Mouse (Mus musculus) midbrain, embryonic 13.5 days (tissue): ENCODE data around the gene Adamtsl1. TPM values are rescaled to one million over a fixed set of nuclear protein-coding genes. Genes with fewer than 3 reads are reported as not detected.

Experiments used
- ATAC-seq: fragments of 200-750 bp; cut with Nextera tagmentation; 2 replicates; pipeline ENCODE4 v1.8.0; 2017; ENCODE audit warnings: mild to moderate bottlenecking, moderate TSS enrichment, moderate library complexity
- H3K27ac ChIP-seq: fragments of 300-500 bp; sonication (generic); 2 replicates; pipeline ENCODE4 v1.5.1; 2015; ENCODE audit warnings: inconsistent platforms, mild to moderate bottlenecking, moderate library complexity
- H3K27me3 ChIP-seq: fragments of 300-500 bp; sonication (generic); 2 replicates; pipeline ENCODE4 v1.6.1; 2015; ENCODE audit warnings: mild to moderate bottlenecking, inconsistent platforms
- H3K36me3 ChIP-seq: fragments of 300-500 bp; sonication (generic); 2 replicates; pipeline ENCODE4 v1.6.1; 2015; ENCODE audit warnings: mild to moderate bottlenecking, inconsistent platforms
- H3K4me1 ChIP-seq: fragments of 300-500 bp; sonication (generic); replicated peaks from 2 replicates; pipeline ENCODE4 v1.6.1; 2015; ENCODE audit warnings: inconsistent platforms
- H3K4me2 ChIP-seq: fragments of 300-500 bp; sonication (generic); replicated peaks from 2 replicates; pipeline ENCODE4 v1.6.1; 2015; ENCODE audit warnings: moderate library complexity, mild to moderate bottlenecking, inconsistent platforms
- H3K4me3 ChIP-seq: fragments of 300-500 bp; sonication (generic); replicated peaks from 2 replicates; pipeline ENCODE4 v1.5.1; 2015; ENCODE audit warnings: mild to moderate bottlenecking, inconsistent platforms
- H3K9ac ChIP-seq: fragments of 300-500 bp; sonication (generic); replicated peaks from 2 replicates; pipeline ENCODE4 v1.6.1; 2015; ENCODE audit warnings: mild to moderate bottlenecking, inconsistent platforms
- H3K9me3 ChIP-seq: fragments of 300-500 bp; sonication (generic); 2 replicates; pipeline ENCODE4 v1.6.1; 2016; ENCODE audit warnings: mild to moderate bottlenecking, inconsistent platforms
- WGBS: fragments of 180-500 bp; shearing (Covaris S2); methylation state at CpG from one replicate; pipeline ENCODE4 v1.1.7; 2015; 5-methylcytosine and 5-hydroxymethylcytosine counted together
- polyA plus RNA-seq: library from polyadenylated mRNA; unstranded; fragments of >200 nt; fragmentation: Nextera tagmentation; extraction: Ambion mirVana; gene quantifications from 2 replicates; pipeline ENCODE4 v1.2.1, GENCODE M21; 2015

The Adamtsl1 gene
- polyA plus RNA-seq, 1 experiment from 2014 or later = 5.2 TPM

DNA sequence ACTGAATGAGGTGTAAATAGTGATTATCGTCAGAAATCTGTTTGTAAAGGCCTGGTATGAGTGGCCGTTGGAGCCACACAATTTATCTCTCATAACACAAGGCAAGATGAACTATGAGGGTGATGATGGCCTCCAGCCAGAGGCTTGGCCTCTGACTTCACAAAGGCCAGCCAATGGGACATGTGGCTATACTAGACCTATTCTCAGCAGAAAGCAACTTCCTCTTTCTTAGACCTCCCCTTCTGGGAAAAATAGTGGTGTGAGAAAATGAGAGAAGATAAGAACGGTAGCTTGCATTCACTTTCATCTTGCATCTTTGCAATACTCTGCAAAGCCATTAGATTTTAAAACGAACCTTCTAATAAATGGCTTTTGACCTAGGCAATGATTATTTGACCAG, 439.6 kb downstream of the Adamtsl1 start:
- Histone ChIP-seq H3K9ac (no peak overlapping the region), H3K4me1 (no peaks in the 10 kb centered on the region), H3K4me2 (no peak overlapping the region), H3K4me3 (no peak overlapping the region), H3K27ac (no peak overlapping the region), H3K9me3 (no peaks in the 10 kb centered on the region), H3K36me3 (no peaks in the 10 kb centered on the region), H3K27me3 (no peaks in the 10 kb centered on the region)
- no peak for ATAC-seq
- 98% methylated on average over 4 of the region's 4 CpGs for WGBS

DNA sequence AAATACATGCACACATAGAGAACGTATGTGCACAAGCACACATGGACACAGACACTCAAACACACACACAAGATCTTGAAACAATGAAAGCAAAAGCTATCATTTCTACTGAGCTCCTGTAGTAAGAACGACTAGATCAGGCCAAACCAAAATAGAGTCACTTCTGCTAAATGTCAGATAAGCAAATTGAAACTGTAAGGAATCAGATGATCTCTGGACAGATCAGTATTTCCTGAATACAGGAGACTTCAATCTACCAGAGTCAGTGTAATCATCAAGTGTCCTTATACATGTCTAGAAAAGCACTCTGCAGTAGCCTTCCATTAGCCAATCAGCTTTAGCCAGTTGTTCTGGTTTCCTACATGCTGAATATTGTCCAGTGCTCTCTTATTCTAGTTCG, 441.4 kb downstream of the Adamtsl1 start:
- Histone ChIP-seq H3K4me2 (no peak overlapping the region), H3K4me3 (no peak overlapping the region), H3K9me3 (no peaks in the 10 kb centered on the region), H3K4me1 (no peaks in the 10 kb centered on the region), H3K27me3 (no peaks in the 10 kb centered on the region), H3K36me3 (no peaks in the 10 kb centered on the region), H3K27ac (no peak overlapping the region), H3K9ac (no peak overlapping the region)
- WGBS = 85% methylated on average over 3 of the region's 3 CpGs
- no peak for ATAC-seq

DNA sequence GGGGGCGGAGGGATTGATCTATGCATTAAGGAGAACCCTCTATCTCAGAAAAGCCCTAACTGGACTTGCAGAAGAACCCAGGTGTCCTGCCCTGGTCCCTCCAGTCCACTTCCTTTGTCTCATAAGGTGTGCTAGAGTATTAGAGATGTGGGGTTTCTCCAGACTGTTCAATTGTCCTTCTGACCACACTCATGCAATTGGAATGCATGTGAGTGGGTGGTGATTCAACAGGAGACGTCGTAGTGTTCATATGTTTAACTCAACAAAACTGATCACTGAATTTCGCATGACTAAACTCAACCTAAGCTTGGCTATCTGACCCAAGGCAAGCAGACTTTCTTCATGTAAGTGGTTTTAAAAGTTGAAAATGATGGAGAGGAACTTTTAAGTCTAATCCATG, 443.3 kb downstream of the Adamtsl1 start:
- no peaks in the 10 kb centered on the region for H3K4me1 ChIP-seq
- 95% methylated on average over 4 of the region's 4 CpGs for whole genome bisulfite sequencing
- no peak overlapping the region for H3K4me2 ChIP-seq
- ATAC-seq = no peak
- H3K9me3 ChIP-seq = no peaks in the 10 kb centered on the region
- H3K9ac ChIP-seq = no peak overlapping the region
- no peaks in the 10 kb centered on the region for H3K27me3 ChIP-seq
- H3K27ac ChIP-seq = no peak overlapping the region
- H3K4me3 ChIP-seq = no peak overlapping the region
- H3K36me3 ChIP-seq = no peaks in the 10 kb centered on the region

DNA sequence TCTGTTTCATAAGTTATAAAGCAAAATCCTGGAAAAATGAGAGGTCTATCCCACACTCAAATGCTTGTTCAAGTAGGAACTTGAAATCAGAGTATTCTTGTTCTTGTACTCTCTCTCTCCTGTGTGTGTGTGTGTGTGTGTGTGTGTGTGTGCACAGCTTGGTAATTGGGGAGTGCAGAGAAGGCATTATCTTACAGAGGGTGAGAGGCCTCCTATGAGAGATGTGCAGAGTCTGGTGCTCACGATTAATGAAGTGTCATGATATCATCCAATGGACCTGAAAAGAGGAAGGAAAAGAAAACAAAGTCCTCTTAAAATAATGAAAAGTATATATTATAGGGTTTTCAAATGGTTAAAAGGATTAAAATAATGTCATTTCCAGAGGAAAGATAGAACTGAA, 443.9 kb downstream of the Adamtsl1 start:
- no peaks in the 10 kb centered on the region for H3K27me3 ChIP-seq
- no peaks in the 10 kb centered on the region for H3K9me3 ChIP-seq
- H3K4me1 ChIP-seq = no peaks in the 10 kb centered on the region
- H3K4me2 ChIP-seq = no peak overlapping the region
- H3K36me3 ChIP-seq = no peaks in the 10 kb centered on the region
- H3K9ac ChIP-seq = no peak overlapping the region
- no peak for ATAC-seq
- H3K4me3 ChIP-seq = no peak overlapping the region
- H3K27ac ChIP-seq = no peak overlapping the region
- 83% methylated on average over 1 of the region's 1 CpGs for WGBS

DNA sequence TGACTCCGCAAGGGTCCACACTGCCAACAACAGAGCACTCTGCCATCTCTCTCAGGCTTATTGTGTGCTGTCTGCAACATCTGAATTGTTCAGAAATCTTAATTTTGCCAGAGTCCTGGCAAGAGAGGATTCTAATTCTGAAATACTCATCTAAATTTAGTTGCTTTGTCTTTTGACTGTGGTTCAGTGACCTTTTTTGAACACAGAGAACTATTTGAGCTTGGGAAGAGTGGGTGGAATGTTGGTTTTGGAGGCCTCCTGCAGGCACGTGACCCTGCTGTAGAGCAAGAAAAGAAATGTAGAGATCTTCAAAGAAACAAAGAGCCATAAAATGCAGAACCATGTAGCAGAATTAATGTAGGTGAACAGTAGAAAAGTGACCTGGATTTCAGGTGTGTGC, 445.0 kb downstream of the Adamtsl1 start:
- Histone ChIP-seq H3K4me1 (no peaks in the 10 kb centered on the region), H3K4me2 (no peak overlapping the region), H3K4me3 (no peak overlapping the region), H3K9ac (no peak overlapping the region), H3K27ac (no peak overlapping the region), H3K27me3 (no peaks in the 10 kb centered on the region), H3K9me3 (no peaks in the 10 kb centered on the region), H3K36me3 (no peaks in the 10 kb centered on the region)
- no peak for ATAC-seq
- 80% methylated on average over 2 of the region's 2 CpGs for WGBS

DNA sequence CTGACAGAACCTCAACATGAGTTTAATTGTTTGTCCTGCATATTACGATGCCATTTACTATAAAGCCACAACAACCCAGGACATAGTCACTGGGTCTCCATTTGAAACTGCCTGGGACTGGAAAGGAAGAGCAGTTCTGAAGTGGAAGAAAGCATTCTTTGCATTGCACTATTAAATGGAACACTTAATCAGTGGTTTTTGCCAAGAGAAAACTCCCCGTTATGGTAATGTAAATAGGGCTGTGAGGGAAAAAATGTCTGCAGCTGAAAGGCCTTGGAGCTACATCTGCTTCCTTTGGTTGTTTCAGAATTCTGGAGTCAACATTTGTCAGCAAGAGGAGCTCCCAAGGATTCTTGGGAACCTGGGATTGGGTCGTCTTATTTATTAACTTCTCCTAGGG, 462.2 kb downstream of the Adamtsl1 start:
- no peak for ATAC-seq
- Histone ChIP-seq H3K36me3 (no peaks in the 10 kb centered on the region), H3K27ac (no peak overlapping the region), H3K4me2 (no peak overlapping the region), H3K4me1 (no peaks in the 10 kb centered on the region), H3K9me3 (no peaks in the 10 kb centered on the region), H3K4me3 (no peak overlapping the region), H3K27me3 (no peaks in the 10 kb centered on the region), H3K9ac (no peak overlapping the region)
- WGBS = 87% methylated on average over 3 of the region's 3 CpGs

DNA sequence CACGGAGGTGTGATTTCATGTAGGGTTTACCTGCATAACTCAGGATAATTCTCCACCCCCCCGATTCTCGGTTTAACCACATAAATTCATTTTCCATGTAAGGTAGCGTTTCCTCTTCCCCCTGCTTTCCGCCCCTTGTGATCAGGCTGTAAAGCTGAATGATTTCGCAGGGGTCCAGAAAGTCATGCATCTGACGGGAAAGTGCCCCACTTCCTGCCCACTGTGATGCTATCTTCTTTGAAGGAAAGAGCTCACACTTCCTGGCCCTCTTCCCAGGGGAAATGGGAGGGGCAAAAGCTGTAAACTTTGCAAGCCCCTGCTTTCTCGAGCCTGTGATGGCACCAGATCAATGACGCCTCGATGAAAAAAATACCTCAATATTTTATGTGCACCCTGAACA, 465.2 kb downstream of the Adamtsl1 start:
- ATAC-seq = no peak
- Histone ChIP-seq H3K27ac (no peak overlapping the region), H3K27me3 (no peaks in the 10 kb centered on the region), H3K9me3 (no peaks in the 10 kb centered on the region), H3K4me3 (no peak overlapping the region), H3K4me2 (no peak overlapping the region), H3K4me1 (no peaks in the 10 kb centered on the region), H3K9ac (no peak overlapping the region), H3K36me3 (no peaks in the 10 kb centered on the region)
- WGBS = 84% methylated on average over 10 of the region's 10 CpGs

DNA sequence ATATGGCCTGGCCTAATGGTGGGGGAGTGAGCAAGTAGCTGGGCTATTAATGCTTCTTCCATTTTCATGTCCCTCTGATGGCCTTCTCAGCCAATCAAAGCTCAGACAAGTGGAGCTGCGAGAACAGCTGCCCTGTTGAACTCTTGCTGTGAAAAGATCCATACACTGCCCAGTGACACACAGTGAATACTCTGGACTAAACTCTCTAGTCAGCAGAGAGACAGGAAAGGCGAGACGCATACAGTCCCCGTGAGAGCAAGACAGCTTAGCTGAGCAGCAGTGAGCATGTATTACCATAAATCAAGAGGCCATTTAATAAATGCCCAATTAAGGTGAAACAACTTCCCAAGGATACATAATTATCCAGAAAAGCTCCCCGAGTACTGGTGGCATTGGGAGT, 492.6 kb downstream of the Adamtsl1 start:
- Histone ChIP-seq H3K4me1 (peaks cover 6% of the 10 kb centered on the region; the same call in 1 of the 2 replicates), H3K27me3 (no peaks in the 10 kb centered on the region), H3K27ac (no peak overlapping the region), H3K36me3 (no peaks in the 10 kb centered on the region), H3K4me3 (no peak overlapping the region), H3K4me2 (no peak overlapping the region), H3K9me3 (no peaks in the 10 kb centered on the region), H3K9ac (no peak overlapping the region)
- ATAC-seq = 0 out of 2 replicates have a peak, but pooled peaks have one; percentile 40
- WGBS = 35% methylated on average over 5 of the region's 5 CpGs

DNA sequence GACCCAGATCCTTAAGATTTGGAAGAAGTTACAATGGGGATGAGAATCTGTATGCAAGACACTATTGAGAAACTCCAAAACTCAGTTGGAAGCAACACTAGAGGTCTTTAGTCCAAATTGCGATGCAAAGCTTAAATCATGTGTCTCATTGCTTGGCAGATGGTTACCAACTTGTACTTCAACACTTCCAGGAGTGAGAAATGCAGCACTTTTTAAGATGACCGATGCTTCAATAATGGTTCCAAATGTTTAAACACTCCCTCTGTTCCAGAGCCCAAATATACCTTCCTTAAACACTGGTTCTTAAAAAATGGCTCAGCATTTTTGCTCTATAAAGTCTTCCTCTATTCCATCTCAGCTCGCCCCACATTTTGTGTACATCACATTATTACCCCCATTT, 499.7 kb downstream of the Adamtsl1 start:
- Histone ChIP-seq H3K9ac (no peak overlapping the region), H3K36me3 (no peaks in the 10 kb centered on the region), H3K27ac (no peak overlapping the region), H3K4me1 (no peaks in the 10 kb centered on the region), H3K4me3 (no peak overlapping the region), H3K4me2 (no peak overlapping the region), H3K9me3 (no peaks in the 10 kb centered on the region), H3K27me3 (no peaks in the 10 kb centered on the region)
- WGBS = 97% methylated on average over 3 of the region's 3 CpGs
- no peak for ATAC-seq

DNA sequence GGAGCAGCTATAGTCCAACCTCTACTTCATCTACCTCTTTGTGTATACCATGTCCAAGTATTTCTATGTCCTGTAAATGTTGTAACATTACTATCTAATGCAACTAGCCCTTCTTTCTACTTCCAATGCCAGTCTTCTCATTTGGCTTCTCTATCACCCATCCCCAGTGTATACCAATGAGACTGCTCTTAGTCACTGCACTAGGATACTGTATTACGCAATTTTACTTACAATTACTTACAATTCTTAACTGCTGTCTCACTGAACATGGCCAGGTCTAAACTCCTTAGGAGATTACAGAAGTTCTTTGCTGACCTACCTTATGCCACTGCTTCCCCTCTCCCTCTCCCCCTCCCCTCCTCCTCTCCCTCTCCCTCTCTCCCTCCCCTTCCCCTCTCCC, 505.0 kb downstream of the Adamtsl1 start:
- WGBS = 96% methylated on average over 1 of the region's 1 CpGs
- no peaks in the 10 kb centered on the region for H3K27me3 ChIP-seq
- no peak for ATAC-seq

DNA sequence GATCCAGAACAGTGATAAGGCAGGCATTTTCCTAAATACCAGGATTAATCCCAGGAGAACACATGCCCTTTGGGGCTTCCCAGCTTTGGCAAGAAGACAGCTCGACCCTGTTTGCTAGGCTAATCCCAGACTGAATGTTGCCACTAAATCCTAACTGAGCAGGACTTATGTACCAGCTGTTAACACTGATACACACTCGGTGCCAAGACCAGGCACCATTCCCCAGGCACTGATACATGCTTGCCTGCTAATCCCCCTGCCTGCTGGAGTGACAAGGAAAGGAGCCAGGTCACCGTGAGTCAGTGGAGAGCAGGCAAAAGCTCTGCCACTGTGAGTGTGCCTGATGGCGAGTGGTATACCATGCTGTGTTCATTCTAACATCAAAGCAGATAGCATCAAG, 505.6 kb downstream of the Adamtsl1 start:
- H3K9me3 ChIP-seq = no peaks in the 10 kb centered on the region
- H3K4me2 ChIP-seq = no peak overlapping the region
- peak; percentile 82 for ATAC-seq
- H3K4me1 ChIP-seq = peaks cover 19% of the 10 kb centered on the region
- peak overlapping the region; percentile 2; the same call in 1 of the 2 replicates for H3K27ac ChIP-seq
- H3K4me3 ChIP-seq = no peak overlapping the region
- 14% methylated on average over 4 of the region's 4 CpGs for WGBS
- no peaks in the 10 kb centered on the region for H3K27me3 ChIP-seq
- no peak overlapping the region for H3K9ac ChIP-seq
- no peaks in the 10 kb centered on the region for H3K36me3 ChIP-seq

More for the DNA sequence above, 505.0 kb downstream of the Adamtsl1 start:
- no peaks in the 10 kb centered on the region for H3K9me3 ChIP-seq
- H3K9ac ChIP-seq = no peak overlapping the region
- no peak overlapping the region for H3K4me3 ChIP-seq
- no peak overlapping the region for H3K27ac ChIP-seq
- H3K4me2 ChIP-seq = no peak overlapping the region
- H3K4me1 ChIP-seq = peaks cover 19% of the 10 kb centered on the region
- no peaks in the 10 kb centered on the region for H3K36me3 ChIP-seq

DNA sequence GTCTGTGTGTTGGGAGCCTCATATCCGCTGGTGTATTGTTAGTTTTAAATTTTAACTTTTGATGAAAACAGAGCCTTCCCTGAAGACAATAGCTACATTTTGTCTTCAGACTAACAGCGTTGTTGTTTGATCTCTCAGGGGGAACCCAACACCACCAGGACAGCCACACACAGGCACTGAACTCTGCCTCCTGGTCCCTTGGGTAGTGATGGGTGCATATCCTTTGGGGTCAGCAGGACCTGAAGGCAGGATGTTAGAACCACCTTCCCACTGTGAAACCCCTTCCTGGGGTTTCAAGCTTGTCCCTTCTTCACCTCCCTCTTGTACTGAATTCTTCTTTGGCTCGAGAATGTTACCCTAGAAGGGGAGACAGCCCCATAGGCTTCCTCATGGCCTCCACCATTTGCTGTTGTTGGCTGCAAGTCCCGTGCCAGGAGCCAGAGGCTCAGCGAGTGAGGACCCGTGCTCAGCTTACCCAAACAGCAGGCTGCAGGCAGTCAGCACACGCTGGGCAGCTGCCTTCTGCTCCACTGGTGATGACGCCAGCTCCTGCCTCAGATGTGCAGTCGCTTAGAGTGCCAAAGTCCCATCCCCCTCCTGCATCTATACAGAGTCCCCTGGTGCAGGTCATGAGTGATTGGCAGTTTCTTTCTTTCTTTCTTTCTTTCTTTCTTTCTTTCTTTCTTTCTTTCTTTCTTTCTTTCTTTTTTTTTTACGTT, 506.6 kb downstream of the Adamtsl1 start:
- H3K9me3 ChIP-seq = no peaks in the 10 kb centered on the region
- peak overlapping the region; percentile 70 for H3K27ac ChIP-seq
- no peaks in the 10 kb centered on the region for H3K27me3 ChIP-seq
- H3K9ac ChIP-seq = no peak overlapping the region
- no peaks in the 10 kb centered on the region for H3K36me3 ChIP-seq
- WGBS = 32% methylated on average over 10 of the region's 10 CpGs
- no peak overlapping the region for H3K4me2 ChIP-seq
- peaks cover 19% of the 10 kb centered on the region for H3K4me1 ChIP-seq
- no peak overlapping the region for H3K4me3 ChIP-seq
- ATAC-seq = peak; percentile 90

DNA sequence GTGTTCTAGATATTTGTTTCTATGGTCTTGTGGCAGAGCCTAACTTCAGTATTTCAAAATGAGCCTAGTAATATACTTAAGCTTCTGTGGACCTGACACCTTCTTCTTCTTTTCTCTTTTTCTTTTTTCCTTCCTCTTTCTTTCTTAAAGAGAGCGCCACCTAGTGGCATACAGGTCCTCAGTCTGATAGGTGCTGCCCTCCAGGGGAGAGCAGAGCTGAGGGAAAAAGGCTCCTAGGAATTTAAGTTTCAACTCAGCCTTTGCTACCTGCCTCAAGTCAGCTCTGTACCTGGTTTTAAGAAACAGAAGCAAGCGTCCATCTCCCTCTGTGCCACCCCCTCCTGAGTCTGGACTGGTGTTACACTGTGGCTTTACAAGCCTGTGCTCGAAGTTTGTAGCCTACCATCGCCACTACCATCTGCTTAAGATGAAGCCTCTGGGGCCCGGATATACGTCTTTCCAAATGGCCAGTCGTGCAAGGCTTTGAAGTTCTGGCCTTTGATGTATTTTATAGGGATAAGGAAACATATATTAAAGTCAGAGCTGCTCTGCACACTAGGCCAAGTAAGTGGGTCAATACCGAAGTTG, 510.7 kb downstream of the Adamtsl1 start:
- no peak overlapping the region for H3K4me2 ChIP-seq
- H3K9ac ChIP-seq = no peak overlapping the region
- peak; percentile 21; the same call in 1 of the 2 replicates for ATAC-seq
- H3K27me3 ChIP-seq = no peaks in the 10 kb centered on the region
- no peaks in the 10 kb centered on the region for H3K36me3 ChIP-seq
- no peaks in the 10 kb centered on the region for H3K9me3 ChIP-seq
- H3K4me3 ChIP-seq = no peak overlapping the region
- WGBS = 58% methylated on average over 8 of the region's 8 CpGs
- H3K4me1 ChIP-seq = peaks cover 16% of the 10 kb centered on the region
- H3K27ac ChIP-seq = no peak overlapping the region
